Mouse (Mus musculus): ENCODE data around the gene Grk2. TPM values are rescaled to one million over a fixed set of nuclear protein-coding genes. Genes with fewer than 3 reads are reported as not detected.

The Grk2 gene
- polyA plus RNA-seq, 1 experiment from 2014 or later = 12.5 TPM

DNA sequence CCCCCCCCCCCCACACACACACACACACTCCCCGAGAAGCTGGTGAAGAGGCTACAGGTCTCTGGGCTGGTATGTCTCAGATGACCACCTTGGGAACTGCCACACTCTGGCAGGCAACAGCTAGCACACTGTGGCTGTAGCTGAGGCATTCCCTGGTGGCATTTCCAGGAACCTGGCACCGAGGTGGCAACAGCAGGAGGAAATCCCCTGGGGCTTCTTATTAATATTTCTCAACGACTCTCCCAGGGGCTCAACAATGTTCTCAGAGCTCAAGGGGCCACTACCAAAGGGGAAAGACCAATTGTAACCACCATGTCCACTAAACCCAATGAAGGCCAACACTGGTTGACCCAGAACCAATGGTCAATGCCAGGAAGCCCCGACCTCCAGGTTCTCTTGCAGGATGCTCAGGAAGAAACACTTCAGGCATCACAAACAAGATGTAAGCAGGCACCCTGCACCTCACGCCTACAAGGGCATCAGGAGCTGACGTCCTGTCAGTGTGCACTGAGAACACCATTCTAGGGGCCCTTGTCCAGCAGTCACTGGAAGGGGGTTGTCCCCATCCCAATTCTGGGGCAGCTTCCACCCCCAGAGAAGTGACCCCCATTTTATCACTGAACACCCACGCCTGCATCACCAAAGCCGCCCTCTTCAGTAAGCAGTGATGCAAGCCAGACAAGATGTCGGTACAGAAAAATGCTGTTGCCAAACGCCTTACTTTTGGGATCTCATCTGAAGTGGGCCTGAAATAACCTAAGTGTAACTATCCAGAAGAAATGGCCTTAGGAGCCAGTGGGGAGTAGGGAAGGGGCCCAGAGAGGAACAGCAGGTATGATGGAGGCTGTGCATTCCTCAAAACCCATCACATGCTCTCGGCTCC is 4.9 kb downstream of the Grk2 start:
- Histone ChIP-seq H3K4me1 (replicated peaks; ENCODE audit: control insufficient read depth, insufficient read depth, low read length) (peaks cover 24% of the 10 kb centered on the region), H3K9ac (ENCODE audit: low read depth, low read length) (no peak overlapping the region), H3K4me2 (replicated peaks; ENCODE audit: low read depth, low read length) (no peak overlapping the region), H3K27ac (ENCODE audit: low read depth, low read length) (peak overlapping the region; percentile 12; the same call in 1 of the 2 replicates), H3K27me3 (ENCODE audit: control insufficient read depth, insufficient read depth, low read length) (no peaks in the 10 kb centered on the region), H3K9me3 (ENCODE audit: control insufficient read depth, low read length) (no peaks in the 10 kb centered on the region), H3K36me3 (ENCODE audit: control insufficient read depth, insufficient read depth, low read length) (no peaks in the 10 kb centered on the region), H3K4me3 (ENCODE audit: low read depth, low read length) (no peak overlapping the region)
- no peak for ATAC-seq (ENCODE audit: low FRiP score)
- DNase-seq (ENCODE audit: low spot score) = no peak
- WGBS = 77% methylated on average over 11 of the region's 11 CpGs

DNA sequence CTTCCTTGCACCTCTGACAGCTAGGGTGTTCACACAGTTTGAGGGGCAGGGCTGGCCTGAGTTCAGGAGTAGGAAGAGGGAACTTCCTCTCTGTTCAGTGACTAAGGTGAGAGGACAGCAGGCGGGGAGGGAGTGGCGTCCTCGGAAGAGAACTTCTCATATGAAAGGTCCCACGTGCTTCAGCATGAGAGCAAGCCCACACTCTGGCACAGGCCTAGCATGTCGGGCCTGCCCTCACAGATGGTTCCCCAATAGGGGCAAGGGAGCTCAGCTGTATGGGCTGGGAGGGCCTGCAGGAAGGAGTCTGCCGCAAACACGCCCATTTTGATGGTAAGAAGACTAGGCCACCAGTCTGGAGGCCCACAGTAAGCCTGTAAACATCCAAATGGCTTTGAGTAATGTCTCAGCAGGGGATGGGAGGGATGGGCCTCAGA is 5.7 kb downstream of the Grk2 start:
- Histone ChIP-seq H3K27me3 (ENCODE audit: control insufficient read depth, insufficient read depth, low read length) (no peaks in the 10 kb centered on the region), H3K4me3 (ENCODE audit: low read depth, low read length) (no peak overlapping the region), H3K9me3 (ENCODE audit: control insufficient read depth, low read length) (no peaks in the 10 kb centered on the region), H3K4me2 (replicated peaks; ENCODE audit: low read depth, low read length) (no peak overlapping the region), H3K36me3 (ENCODE audit: control insufficient read depth, insufficient read depth, low read length) (no peaks in the 10 kb centered on the region), H3K4me1 (replicated peaks; ENCODE audit: control insufficient read depth, insufficient read depth, low read length) (peaks cover 24% of the 10 kb centered on the region), H3K9ac (ENCODE audit: low read depth, low read length) (no peak overlapping the region), H3K27ac (ENCODE audit: low read depth, low read length) (no peak overlapping the region)
- 43% methylated on average over 7 of the region's 7 CpGs for WGBS
- DNase-seq (ENCODE audit: low spot score) (no peak), ATAC-seq (ENCODE audit: low FRiP score) (no peak)

DNA sequence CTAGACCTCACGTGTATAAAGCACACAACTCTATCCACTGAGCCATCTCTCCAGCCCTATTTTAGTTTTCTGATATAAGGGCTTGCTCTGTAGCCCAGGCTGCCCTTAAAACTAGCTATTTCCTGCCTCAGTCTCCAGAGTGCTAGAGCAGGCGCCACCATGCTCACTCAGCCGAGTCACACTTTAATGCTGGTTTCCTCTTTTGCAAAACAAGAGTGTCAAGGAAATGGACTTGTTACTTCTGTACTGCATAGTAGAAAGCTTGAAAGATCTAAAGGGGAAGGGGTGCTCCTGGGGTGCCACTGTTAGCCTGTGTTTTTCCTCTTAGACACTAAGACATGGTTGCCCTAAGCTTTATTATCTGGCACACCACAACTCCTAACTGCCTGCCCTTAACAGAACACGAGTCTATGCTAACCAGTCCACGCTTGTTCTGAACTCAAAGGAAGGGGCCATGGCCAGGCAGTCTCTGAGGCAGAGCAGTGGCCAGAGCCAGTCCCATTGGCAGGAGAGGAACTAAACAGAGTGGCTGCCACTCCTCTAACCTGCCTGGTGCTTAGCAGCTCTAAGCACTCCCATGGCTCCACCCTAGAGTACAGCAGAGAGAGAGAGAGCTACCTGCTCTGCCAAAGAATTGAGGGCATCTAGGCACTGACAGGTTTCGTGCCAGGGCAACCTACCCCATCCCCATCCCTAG is 6.3 kb downstream of the Grk2 start:
- H3K9ac ChIP-seq (ENCODE audit: low read depth, low read length) = no peak overlapping the region
- no peaks in the 10 kb centered on the region for H3K9me3 ChIP-seq (ENCODE audit: control insufficient read depth, low read length)
- DNase-seq (ENCODE audit: low spot score) = no peak
- H3K4me1 ChIP-seq (replicated peaks; ENCODE audit: control insufficient read depth, insufficient read depth, low read length) = peaks cover 21% of the 10 kb centered on the region
- no peak overlapping the region for H3K27ac ChIP-seq (ENCODE audit: low read depth, low read length)
- H3K4me3 ChIP-seq (ENCODE audit: low read depth, low read length) = no peak overlapping the region
- ATAC-seq (ENCODE audit: low FRiP score) = no peak
- H3K36me3 ChIP-seq (ENCODE audit: control insufficient read depth, insufficient read depth, low read length) = no peaks in the 10 kb centered on the region
- no peaks in the 10 kb centered on the region for H3K27me3 ChIP-seq (ENCODE audit: control insufficient read depth, insufficient read depth, low read length)
- no peak overlapping the region for H3K4me2 ChIP-seq (replicated peaks; ENCODE audit: low read depth, low read length)
- 78% methylated on average over 6 of the region's 6 CpGs for WGBS

DNA sequence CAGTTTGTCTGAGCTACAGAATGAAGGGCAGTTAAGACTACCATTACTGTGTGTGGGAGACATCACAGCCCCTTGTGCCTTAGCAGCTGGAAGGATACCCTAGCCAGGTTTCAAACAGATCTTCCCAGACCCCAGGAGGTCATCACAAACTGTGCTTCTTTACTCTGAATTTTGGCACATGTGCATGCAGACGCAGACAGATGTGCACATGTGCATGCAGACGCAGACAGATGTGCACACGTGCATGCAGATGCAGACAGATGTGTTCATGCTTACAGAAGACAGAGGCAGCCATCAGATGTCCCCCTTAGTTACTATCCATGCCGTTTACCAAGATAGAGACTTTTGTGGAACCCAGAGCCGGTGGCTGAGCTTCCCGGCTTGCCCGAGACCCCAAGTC is 6.9 kb downstream of the Grk2 start:
- Histone ChIP-seq H3K9ac (ENCODE audit: low read depth, low read length) (no peak overlapping the region), H3K4me3 (ENCODE audit: low read depth, low read length) (no peak overlapping the region), H3K4me1 (replicated peaks; ENCODE audit: control insufficient read depth, insufficient read depth, low read length) (peaks cover 15% of the 10 kb centered on the region), H3K9me3 (ENCODE audit: control insufficient read depth, low read length) (no peaks in the 10 kb centered on the region), H3K27ac (ENCODE audit: low read depth, low read length) (no peak overlapping the region), H3K36me3 (ENCODE audit: control insufficient read depth, insufficient read depth, low read length) (0 out of 2 replicates have a peak, but pooled peaks cover 3% of the 10 kb centered on the region), H3K4me2 (replicated peaks; ENCODE audit: low read depth, low read length) (no peak overlapping the region), H3K27me3 (ENCODE audit: control insufficient read depth, insufficient read depth, low read length) (no peaks in the 10 kb centered on the region)
- DNase-seq (ENCODE audit: low spot score) = no peak
- 90% methylated on average over 7 of the region's 7 CpGs for WGBS
- no peak for ATAC-seq (ENCODE audit: low FRiP score)

DNA sequence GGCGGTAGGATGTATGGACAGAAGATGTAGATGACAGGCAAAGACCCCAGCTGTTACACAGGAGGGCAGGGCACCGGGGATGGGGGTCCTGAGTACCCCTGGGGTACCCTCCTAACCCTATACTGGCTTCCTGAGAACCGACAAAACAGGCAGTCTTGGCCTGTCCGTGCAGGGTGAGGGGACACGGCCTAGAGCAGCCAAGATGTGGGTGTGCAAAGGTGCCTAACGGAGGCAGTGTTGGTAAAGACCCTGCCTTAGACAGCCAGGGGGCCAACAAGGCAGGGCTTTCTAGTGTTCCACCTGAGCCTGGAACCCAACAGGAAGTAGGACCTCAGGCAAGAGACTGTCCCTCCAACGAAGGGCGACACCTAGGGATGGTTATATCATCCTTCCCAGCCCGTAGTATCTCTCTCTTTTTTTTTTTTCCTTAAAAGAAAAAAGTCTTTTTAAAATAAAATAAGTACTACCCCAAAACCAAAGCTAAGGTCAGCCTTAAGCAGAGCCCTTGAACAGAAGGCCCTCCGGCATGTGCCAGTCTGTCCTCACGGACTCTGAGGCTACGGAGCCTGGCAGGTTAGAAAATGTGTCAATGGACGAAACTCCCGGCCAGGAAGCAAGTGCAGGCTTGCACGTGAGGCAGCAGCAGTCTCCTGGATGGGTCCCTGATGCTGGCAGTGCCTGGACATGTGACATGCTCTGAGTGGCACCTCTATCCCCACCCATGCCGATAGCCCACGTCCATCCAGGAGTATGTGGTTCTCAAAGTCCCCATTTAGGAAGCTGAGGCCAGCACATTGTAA is 7.5 kb downstream of the Grk2 start:
- no peak overlapping the region for H3K4me2 ChIP-seq (replicated peaks; ENCODE audit: low read depth, low read length)
- 0 out of 2 replicates have a peak, but pooled peaks cover 3% of the 10 kb centered on the region for H3K36me3 ChIP-seq (ENCODE audit: control insufficient read depth, insufficient read depth, low read length)
- H3K9ac ChIP-seq (ENCODE audit: low read depth, low read length) = no peak overlapping the region
- no peak overlapping the region for H3K27ac ChIP-seq (ENCODE audit: low read depth, low read length)
- H3K4me3 ChIP-seq (ENCODE audit: low read depth, low read length) = no peak overlapping the region
- peaks cover 11% of the 10 kb centered on the region for H3K4me1 ChIP-seq (replicated peaks; ENCODE audit: control insufficient read depth, insufficient read depth, low read length)
- H3K9me3 ChIP-seq (ENCODE audit: control insufficient read depth, low read length) = no peaks in the 10 kb centered on the region
- no peak for ATAC-seq (ENCODE audit: low FRiP score)
- WGBS = 90% methylated on average over 17 of the region's 17 CpGs
- DNase-seq (ENCODE audit: low spot score) = no peak
- H3K27me3 ChIP-seq (ENCODE audit: control insufficient read depth, insufficient read depth, low read length) = no peaks in the 10 kb centered on the region

DNA sequence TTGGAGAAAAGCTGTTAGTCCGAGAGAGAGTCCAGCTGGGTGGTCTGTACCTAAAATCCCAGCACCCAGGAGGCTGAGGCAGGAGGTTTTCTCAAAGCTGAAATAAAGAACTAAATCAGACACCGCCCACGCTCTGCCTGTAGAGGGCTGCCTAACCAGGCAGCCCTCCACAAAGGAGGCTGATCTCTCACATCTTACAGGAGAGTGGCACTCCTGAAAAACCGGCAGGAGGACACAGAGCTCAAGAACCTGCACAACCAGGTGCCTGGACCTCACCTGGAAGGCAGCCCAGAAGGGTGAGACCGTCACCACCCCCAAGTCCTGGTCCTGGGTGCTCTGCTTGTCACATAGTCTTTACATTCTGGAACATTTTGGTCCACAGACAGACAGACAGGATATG is 8.2 kb downstream of the Grk2 start:
- H3K36me3 ChIP-seq (ENCODE audit: control insufficient read depth, insufficient read depth, low read length) = 0 out of 2 replicates have a peak, but pooled peaks cover 3% of the 10 kb centered on the region
- no peak overlapping the region for H3K27ac ChIP-seq (ENCODE audit: low read depth, low read length)
- DNase-seq (ENCODE audit: low spot score) (no peak), ATAC-seq (ENCODE audit: low FRiP score) (no peak)
- no peak overlapping the region for H3K4me3 ChIP-seq (ENCODE audit: low read depth, low read length)
- H3K9me3 ChIP-seq (ENCODE audit: control insufficient read depth, low read length) = no peaks in the 10 kb centered on the region
- H3K27me3 ChIP-seq (ENCODE audit: control insufficient read depth, insufficient read depth, low read length) = no peaks in the 10 kb centered on the region
- H3K9ac ChIP-seq (ENCODE audit: low read depth, low read length) = no peak overlapping the region
- H3K4me2 ChIP-seq (replicated peaks; ENCODE audit: low read depth, low read length) = no peak overlapping the region
- peaks cover 8% of the 10 kb centered on the region for H3K4me1 ChIP-seq (replicated peaks; ENCODE audit: control insufficient read depth, insufficient read depth, low read length)
- WGBS = 90% methylated on average over 5 of the region's 5 CpGs

DNA sequence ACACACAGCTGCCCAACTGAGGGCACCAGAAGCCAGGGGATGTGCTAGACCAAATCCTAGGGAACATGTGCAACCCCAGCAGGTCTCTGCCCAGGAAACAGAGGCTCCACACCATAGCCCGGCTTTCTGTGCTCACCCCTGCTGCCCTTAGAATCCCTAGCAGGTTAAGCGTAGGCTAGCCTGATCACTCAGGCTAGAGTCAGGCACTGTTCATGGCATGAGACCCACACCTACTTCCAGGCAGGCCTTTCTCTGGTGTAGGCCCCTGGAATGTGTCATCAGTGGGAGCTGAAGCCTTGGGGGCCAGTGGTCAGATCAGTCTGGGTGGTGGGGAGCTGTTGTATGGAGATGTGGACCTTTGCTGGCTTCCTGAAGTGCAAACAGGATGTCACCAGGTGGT is 9.4 kb downstream of the Grk2 start:
- WGBS = 96% methylated on average over 2 of the region's 2 CpGs
- no peak for DNase-seq (ENCODE audit: low spot score)
- Histone ChIP-seq H3K9ac (ENCODE audit: low read depth, low read length) (no peak overlapping the region), H3K4me3 (ENCODE audit: low read depth, low read length) (no peak overlapping the region), H3K4me2 (replicated peaks; ENCODE audit: low read depth, low read length) (no peak overlapping the region), H3K4me1 (replicated peaks; ENCODE audit: control insufficient read depth, insufficient read depth, low read length) (no peaks in the 10 kb centered on the region; the same call in 1 of the 2 replicates), H3K27me3 (ENCODE audit: control insufficient read depth, insufficient read depth, low read length) (no peaks in the 10 kb centered on the region), H3K36me3 (ENCODE audit: control insufficient read depth, insufficient read depth, low read length) (0 out of 2 replicates have a peak, but pooled peaks cover 8% of the 10 kb centered on the region), H3K27ac (ENCODE audit: low read depth, low read length) (no peak overlapping the region), H3K9me3 (ENCODE audit: control insufficient read depth, low read length) (no peaks in the 10 kb centered on the region)
- ATAC-seq (ENCODE audit: low FRiP score) = no peak

DNA sequence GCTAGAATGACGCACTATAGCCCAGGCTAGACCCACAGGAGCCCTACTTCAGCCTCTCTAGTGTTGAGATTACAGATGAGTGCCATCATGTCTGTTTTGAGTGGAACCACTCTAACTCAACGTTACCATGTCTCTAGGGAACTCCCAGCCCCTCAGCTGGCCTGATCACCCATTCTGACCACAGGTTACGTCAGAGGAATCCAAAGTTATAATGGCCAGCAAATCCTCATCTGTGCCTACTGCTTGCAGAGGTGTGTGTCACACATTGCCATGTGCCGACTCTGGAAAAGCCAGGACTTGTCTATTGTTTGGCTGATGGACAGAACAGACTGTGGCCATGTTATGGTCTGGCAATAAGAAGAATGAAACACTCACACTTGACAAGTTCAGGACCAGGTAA is 10.6 kb downstream of the Grk2 start:
- DNase-seq (ENCODE audit: low spot score) (no peak), ATAC-seq (ENCODE audit: low FRiP score) (no peak)
- Histone ChIP-seq H3K27me3 (ENCODE audit: control insufficient read depth, insufficient read depth, low read length) (no peaks in the 10 kb centered on the region), H3K27ac (ENCODE audit: low read depth, low read length) (no peak overlapping the region), H3K36me3 (ENCODE audit: control insufficient read depth, insufficient read depth, low read length) (0 out of 2 replicates have a peak, but pooled peaks cover 8% of the 10 kb centered on the region), H3K4me2 (replicated peaks; ENCODE audit: low read depth, low read length) (no peak overlapping the region), H3K9ac (ENCODE audit: low read depth, low read length) (no peak overlapping the region), H3K4me3 (ENCODE audit: low read depth, low read length) (no peak overlapping the region), H3K4me1 (replicated peaks; ENCODE audit: control insufficient read depth, insufficient read depth, low read length) (no peaks in the 10 kb centered on the region), H3K9me3 (ENCODE audit: control insufficient read depth, low read length) (no peaks in the 10 kb centered on the region)
- 92% methylated on average over 4 of the region's 4 CpGs for WGBS
